ENCODE assay signal across 28 mouse cellular contexts in the genomic region with DNA sequence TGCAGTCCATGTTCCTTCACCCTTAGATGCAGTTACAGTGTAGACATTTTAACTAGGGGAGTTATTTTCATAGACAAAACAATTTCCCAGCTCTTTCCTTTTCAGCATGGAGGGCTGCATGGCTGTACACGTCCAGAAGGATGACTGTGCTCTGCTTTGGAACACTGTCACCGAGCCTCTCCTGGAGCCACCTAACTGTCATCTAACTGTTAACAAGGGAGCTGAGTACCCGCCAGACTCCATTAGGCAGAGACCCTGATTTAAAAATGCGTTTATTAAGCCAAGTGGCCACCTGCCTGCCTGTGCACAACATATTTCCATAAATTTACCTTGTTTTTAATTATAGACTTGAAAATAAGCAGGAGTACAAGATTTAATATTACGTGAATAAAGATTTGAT.
"Had no signal": no experiment of that assay in that cellular context is flagged by ENCODE, and none has a peak within 500 bp of the region (broad histone marks: within the 10 kb centered on the region; RNA-seq: fewer than 3 reads in every experiment).

No protein-coding gene starts in this region.

- H3K36me3 ChIP-seq: heart, embryonic 13.5 days; heart, embryonic 15.5 days; hindbrain, embryonic 13.5 days; hindbrain, embryonic 15.5 days; intestine, embryonic 15.5 days; limb, embryonic 10.5 days; limb, embryonic 12.5 days; liver, embryonic 13.5 days; liver, embryonic 15.5 days had no signal

- H3K4me3 ChIP-seq: heart, adult 2 months; heart, embryonic 13.5 days; heart, embryonic 15.5 days; hindbrain, embryonic 13.5 days; hindbrain, embryonic 15.5 days; intestine, embryonic 15.5 days; layer of hippocampus, adult 2 months; left cerebral cortex, adult 2 months; limb, embryonic 10.5 days; limb, embryonic 12.5 days; liver, embryonic 13.5 days; liver, embryonic 15.5 days had no signal

- H3K4me1 ChIP-seq: heart, embryonic 13.5 days; heart, embryonic 15.5 days; intestine, embryonic 15.5 days; limb, embryonic 10.5 days; limb, embryonic 12.5 days; liver, embryonic 13.5 days; liver, embryonic 15.5 days had no signal

- DNase-seq: gastrocnemius, postnatal 14 days; gastrocnemius, postnatal 36 days; heart, adult 11 months; heart, adult 2 months; heart, postnatal 14 days; heart, postnatal 36 days; kidney, adult 18-20 months; kidney, adult 8-10 months; kidney, postnatal 10 days; kidney, postnatal 25 days; kidney, postnatal 4 days; liver; liver, embryonic 13.5 days; liver, postnatal 0 days had no signal

- H3K4me2 ChIP-seq: heart, embryonic 11.5 days; heart, embryonic 13.5 days; heart, embryonic 15.5 days; hindbrain, embryonic 13.5 days; hindbrain, embryonic 15.5 days; intestine, embryonic 15.5 days; limb, embryonic 12.5 days; liver, embryonic 11.5 days; liver, embryonic 13.5 days; liver, embryonic 15.5 days had no signal

- H3K27ac ChIP-seq: heart, adult 2 months; heart, embryonic 13.5 days; heart, embryonic 15.5 days; hindbrain, embryonic 13.5 days; hindbrain, embryonic 15.5 days; intestine, embryonic 15.5 days; layer of hippocampus, adult 2 months; left cerebral cortex, adult 2 months; limb, embryonic 10.5 days; limb, embryonic 12.5 days; liver, embryonic 13.5 days; liver, embryonic 15.5 days had no signal

- H3K9ac ChIP-seq: heart, embryonic 13.5 days; heart, embryonic 15.5 days; hindbrain, embryonic 13.5 days; hindbrain, embryonic 15.5 days; intestine, embryonic 15.5 days; limb, embryonic 12.5 days; liver, embryonic 13.5 days; liver, embryonic 15.5 days; liver, postnatal 0 days had no signal

- H3K27me3 ChIP-seq: heart, embryonic 15.5 days; hindbrain, embryonic 13.5 days; hindbrain, embryonic 15.5 days; intestine, embryonic 15.5 days; liver, embryonic 13.5 days; liver, embryonic 15.5 days had no signal

- H3K9me3 ChIP-seq: heart, embryonic 13.5 days; heart, embryonic 15.5 days; hindbrain, embryonic 13.5 days; hindbrain, embryonic 15.5 days; intestine, embryonic 15.5 days; limb, embryonic 10.5 days; limb, embryonic 12.5 days; liver, embryonic 13.5 days; liver, embryonic 15.5 days had no signal

- ATAC-seq: inflammation-experienced regulatory T-cells, adult 6 months; intestine, embryonic 15.5 days; intestine, postnatal 0 days; liver, postnatal 0 days had no signal
